Mouse (Mus musculus): ENCODE measurements around the gene Cd81.

The Cd81 gene

DNA sequence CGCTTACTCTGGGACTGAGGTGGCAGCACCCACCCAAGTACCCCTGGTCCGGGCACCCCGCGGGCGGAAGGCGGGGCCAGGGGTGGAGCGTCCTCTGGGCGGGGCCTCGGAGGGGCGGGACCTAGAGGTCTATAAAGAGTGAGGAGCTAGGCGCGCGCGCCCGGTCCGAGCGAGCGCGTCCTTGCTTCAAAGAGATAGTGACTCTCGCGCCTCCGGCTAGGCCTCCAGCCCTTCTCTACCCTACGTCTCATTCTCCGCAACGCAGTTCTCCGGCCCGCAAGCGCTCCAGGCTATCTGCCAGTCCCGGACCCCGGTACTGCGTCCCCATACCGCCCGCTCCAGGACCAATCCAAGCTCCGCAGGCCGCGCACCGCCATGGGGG, at the start of gene Cd81:
Cd81 (plus strand) TSS at position 114 of the 382 bp plus-strand sequence.
- peak; percentile 93 for DNase-seq

DNA sequence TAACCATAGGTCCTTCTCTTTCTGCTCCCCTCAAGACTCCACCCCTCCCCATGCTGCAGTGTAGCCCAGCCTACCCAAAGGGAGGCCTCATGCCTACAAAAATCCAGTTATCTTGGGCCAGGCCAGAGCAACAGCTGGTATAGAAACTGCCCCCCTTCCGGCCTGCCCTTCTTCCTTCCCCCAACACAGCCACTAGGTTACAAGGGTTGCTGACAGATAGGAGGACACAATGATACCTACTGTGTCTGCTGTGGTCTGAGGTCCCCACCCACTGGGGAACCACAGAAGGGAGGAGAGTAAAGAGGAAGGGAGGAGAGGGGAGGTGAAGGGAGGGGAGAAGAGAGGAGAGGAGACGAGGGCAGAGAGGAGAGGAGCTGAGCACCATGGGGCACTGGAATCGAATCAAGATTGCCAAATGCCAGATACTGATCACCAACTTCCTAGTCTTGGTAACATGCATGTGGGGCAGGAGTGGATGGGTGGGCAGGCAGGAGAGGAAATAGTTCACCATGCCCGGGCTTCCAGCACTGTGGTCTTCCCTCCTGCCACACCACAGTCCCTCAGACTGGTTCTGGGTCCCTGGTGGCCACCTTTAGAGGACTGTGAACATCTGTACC, 47.7 kb upstream of the Cd81 start, which contains the start of gene Tspan32:
Tspan32 (plus strand) TSS at position 320 of the 617 bp plus-strand sequence.
- DNase-seq, result no peak

DNA sequence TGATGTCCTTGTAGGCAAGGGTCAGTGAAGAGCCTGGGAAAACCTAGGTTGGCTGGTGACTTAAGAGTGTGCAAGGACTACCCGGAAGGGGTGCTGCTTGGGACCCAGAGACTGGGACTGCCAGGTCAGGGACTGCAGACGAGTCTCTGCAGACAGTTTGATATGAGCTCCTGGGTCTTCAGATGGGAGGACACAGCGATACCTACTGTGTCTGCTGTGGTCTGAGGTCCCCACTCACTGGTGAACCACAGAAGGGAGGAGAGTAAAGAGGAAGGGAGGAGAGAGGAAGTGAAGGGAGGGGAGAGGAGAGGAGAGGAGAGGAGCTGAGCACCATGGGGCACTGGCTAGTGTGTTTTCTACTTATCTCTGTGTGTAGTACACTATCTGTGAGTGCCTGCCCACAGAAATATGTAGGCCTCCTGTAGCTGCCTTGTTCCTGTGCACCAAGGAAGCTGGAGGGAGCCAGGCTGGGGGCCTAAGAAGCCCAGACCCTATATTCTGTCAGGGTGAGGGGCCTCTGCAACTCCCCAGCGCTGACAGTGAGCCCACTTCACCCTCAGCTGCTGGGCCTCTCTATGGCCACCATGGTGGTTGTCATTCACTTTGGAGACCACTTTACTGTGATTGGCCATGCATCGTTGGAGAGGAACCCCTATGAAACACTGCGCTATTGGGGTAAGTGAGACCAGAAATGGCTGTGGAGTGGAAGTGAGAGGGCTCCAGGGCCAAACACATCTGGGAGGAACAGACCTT, 47.0 kb upstream of the Cd81 start:
- no peak for DNase-seq

DNA sequence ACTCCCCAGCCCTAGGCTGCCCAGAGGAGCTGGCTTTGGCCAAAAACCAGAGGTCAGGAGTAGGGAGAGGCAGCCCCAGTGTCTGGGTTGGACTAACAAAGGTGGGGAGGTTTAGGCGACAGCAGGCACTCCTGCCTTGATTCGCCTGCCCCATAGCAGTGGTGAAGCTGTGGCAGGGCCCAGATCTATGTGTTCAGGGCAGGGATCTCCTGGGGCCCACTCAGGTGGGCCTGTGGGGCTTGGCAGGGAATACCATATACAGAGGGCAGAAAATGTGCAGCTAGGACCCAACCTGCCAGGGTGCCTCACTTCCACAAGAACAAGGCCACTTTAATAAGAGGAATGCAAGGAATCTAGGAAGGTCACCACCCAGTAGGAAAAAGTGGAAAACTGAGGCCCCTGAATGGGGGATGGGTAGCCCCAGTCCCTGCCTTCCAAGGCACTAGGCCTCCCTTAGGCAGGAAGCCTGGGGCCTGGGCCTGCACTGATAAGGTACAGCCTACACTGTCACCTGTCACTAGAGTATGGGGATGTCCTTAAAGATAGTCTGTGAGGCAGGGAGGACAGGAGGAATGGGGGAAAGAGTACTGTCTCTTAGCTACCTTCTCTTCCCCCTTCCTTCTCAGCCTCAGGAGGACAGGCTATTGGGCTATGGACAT, 46.3 kb upstream of the Cd81 start:
- DNase-seq, result no peak

DNA sequence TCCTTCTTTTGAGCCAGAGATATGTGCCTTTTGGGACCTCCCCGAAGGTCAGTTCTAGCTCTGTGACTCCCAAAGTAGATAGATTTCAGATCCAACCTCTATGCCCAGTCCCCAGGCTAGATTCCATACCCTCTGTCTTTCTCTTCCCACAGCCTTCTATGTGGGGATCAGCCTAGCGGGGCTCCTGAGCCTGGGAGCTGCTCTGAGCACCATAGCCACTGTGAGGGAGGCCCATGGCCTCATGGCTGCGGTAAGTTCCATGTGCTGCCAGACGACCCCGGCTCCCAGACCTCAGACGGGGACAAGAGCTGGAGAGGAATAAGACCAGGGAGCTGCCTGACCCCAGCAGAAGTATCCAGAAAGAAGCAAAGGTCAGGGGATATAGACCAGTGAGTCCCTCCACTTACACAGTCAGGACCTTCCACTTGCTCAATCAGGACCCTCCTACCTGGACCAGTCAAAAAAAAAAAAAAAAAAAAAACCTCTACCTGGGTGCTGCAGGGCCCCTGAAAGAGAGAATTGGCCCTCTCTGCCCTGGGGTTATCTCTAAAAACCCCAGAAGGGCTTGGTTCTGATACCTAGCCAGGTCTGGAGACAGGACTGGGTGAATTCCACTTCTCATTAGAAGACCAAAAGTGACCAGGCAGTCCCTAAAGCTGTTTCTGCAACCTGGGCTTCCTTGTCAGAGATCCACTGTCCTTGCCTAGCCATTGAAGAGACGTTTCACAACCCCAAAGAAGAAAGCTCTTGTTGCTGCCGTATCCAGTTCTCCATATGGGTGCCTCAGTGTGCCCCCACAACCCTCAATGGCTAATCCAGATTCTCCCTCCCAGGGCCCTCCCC, 45.6 kb upstream of the Cd81 start:
- no peak for DNase-seq

DNA sequence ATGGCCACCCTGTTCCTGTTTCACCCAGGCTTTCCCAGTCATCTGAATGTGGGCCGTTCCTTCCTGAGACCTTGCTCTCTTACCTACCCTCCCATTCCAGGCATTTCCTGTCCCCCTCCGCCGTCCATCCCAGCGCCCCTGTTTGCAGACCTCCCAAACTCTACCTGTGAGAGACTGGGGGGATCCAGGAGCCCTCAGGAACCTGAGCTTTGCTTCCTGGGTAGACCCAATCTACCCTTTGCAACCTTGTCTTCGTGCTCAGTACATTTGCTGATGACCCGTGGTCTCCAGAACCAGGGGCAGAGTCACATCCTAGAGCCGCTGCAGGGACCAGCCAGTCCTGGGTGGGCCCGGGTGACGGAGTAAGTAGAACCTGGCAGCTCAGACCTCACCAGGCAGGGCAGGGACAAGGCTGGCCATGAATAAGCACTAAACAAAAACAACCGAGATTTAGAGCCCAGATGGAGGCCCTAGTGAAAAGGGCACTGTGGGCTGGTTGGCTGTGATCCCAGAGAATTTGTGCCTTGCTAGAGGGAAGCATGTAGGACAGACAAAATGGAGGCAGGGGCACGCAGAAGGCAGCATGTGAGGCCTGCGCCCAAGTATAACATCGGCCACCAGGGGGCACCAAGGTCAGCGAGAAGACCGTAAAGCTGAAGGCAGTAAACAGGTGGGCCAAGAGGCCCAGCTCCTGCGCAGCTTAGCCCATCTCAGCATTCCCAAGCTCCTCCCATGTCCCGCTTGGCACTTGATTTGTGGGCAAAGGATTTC, 44.8 kb upstream of the Cd81 start:
- DNase-seq, result peak; percentile 95

DNA sequence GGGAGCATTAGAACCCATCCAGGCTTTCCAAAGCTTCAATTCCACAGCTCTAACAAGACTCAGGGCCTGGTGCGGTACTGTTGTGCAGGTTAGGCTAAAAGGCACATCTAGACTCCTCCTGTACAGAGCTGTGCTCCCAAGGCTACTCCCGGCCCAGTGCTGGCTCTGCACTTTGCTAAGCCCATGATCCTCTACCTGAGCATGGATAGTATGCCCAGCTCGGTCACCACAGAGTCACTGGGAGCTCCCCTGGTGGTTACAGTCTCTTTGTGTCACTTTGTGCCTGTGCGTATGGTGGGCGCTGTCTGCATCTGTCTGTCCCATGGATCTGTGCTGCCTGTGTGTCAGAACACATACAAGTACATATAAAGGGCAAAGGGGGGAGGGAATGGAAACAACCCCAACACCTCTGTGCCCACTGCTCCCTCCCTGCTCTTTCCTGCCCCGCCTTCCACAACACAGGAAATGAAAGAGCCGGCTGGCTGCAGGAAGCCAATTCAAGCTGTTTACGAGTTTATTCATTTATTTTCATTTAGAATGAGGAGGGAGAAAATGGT, 44.1 kb upstream of the Cd81 start:
- peak; percentile 81 for DNase-seq

DNA sequence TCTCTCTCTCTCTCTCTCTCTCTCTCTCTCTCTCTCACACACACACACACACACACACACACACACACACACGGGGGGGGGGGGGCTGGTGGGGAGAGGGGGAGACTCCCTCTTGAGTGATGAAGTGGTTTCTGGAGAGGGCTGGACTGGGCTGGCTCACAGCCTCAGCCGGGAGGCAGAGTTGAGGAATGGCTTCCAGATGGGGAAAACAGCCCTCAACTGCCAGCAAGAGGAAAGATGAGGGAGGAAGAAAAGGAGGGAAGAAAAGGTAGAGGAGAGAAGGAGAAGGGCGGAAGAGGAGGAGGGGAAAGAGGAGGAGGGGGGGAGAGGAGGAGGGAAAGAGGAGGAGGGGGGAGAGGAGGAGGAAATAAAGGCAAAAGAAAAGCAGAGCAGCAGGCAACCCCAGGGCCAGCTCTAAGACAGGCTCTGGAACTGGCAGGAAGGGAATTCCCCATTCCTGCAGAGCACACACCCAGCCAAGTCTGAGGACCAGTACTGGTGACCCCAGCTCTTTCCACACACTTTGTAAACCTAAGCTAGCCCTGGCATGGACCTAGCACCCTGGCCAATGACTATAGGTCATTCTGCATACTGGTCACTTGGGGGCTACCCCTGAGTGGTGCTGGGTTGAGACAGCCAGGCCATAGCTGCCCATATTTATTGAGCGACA, 43.4 kb upstream of the Cd81 start:
- peak; percentile 58 for DNase-seq

DNA sequence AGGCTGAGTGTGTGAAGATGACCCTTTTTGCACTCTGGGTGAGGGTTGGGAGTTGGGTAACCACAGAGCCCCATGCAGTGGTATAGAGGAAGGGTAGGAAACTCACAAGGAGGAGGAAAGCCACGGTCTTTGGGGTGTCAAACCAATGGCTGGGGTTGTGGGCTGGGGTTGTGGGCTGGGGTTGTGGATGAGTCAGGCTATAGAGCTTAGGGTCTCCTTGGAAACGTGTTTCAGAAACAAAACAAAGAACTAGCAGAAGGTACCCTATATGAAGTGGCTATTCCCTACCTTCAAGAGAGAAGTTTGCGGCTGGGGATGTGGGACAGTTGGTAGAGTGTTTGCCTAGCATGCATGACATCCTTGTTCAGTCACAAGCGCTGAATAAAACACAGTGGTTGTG, 42.5 kb upstream of the Cd81 start:
- no peak for DNase-seq

DNA sequence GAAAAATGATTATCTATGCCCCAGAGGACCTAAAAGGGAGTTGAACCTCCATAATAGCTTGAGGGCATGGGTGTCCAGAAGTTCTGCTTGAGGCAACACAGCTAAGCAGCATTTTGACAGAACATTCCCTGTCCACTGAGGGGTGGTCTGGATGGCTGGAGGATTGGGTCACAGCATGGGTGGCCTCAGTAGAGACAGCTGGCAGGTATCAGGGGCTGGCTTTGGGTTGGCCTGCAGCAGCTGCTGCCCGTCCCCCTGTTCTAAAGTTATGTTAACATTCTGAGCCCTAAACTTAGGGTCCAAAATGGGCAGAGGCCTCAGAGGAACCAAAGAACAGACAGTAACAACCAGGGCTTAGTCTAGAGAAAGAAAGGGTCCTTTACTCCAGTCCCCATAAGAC, 41.3 kb upstream of the Cd81 start:
- DNase-seq, result no peak

DNA sequence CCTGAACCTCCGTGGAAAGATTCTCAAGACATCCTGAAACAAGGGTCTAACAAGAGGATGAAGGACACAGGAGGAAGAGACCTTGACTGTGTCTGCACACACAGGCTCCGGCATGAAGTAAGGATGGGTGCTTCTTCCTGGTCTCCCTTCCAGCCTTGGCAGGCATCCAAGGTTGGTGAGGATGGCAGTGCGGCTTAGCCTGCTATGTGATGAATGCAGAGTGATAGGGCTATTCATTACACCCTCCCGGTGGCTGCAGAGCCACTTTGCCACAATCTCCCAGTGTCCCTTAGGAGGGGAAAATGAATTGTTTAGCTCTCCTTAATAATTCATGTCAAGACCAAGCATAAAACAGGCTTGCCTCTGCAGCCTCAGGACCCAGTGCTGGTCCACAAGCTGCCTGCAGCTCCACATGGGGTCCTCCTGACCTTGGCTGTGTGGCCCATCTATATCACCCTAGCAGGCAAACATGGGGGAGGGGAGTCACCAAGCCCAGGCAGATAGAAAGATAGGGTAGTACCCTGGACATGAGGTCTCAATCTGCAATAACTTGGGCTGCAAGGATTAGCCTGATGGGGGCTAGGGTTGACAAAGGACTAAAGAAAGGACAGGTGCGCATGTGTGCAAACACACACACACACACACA, 40.2 kb upstream of the Cd81 start:
- peak; percentile 35 for DNase-seq

DNA sequence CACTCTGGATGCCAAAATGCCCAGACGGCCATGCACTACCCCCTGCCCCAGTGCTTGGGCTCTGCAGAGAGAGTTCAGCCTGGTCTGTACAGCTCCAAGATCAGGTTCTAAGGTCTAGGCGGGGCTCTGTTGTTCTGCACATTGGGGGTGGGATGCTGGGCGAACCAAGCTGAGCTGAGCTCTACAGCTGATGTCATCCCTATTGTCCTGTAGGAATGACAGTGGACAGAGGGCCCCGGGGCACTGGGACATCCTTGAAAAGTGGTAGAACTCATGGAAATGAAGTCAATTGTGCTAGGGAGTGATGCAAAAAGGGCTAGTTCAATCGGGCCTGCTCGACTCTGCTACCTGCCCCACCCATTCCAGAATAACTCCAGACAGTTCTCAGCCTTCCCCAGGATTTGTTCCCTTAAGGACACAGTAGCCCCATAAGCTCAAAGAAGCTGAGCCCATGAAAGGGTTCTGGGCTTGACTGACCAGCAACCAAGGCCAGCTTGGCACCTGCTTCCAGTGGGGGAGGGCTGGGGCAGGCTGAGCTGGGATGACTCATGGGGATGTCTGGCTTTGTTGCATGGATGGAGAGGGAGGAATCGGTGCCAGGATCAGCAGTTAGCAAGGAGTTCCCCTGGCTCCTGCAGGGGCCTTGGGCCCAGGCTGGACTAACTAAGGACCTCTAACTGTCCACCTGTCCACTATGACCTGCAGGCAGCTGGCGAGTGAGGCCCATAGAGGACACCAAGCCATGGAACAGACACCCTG, 38.9 kb upstream of the Cd81 start:
- peak; percentile 43 for DNase-seq

DNA sequence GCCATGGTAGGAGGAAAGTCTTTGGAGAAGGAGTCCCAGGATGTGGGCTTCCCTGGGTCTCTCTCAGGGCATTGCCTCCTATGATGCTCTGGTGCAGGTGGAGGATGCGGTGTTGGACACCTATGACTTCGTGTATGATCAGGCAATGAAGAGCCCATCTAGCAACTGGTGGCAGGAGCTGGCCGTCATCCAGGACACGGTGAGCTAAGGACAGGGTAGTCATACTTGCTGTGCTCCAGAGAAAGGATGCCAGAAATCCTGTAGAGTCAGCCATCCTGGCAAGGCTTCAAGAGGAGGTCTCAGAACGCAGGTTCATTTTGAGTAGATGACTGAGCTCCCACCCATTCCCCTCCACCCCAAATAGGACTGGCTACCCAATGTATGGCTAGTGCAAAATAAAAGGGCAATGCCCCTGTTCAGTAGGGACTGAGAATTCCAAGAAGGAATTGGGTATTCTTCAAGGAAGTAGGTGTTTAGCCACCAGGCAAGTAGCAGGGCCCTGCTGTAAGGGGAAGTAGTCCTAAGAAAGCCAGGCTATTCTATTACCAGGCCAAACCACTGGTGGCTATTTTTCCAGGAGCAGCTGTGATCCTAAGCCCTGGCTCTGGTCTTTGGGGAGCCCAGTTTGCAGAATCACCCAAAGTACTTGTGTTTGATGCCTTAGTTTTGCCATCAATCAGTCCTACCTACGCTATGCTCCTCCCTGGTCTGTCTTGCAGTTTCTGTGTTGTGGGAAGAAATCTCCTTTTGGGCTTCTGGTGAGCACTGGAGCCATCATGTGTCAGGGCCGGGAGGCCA, 37.5 kb upstream of the Cd81 start:
- peak; percentile 21 for DNase-seq

DNA sequence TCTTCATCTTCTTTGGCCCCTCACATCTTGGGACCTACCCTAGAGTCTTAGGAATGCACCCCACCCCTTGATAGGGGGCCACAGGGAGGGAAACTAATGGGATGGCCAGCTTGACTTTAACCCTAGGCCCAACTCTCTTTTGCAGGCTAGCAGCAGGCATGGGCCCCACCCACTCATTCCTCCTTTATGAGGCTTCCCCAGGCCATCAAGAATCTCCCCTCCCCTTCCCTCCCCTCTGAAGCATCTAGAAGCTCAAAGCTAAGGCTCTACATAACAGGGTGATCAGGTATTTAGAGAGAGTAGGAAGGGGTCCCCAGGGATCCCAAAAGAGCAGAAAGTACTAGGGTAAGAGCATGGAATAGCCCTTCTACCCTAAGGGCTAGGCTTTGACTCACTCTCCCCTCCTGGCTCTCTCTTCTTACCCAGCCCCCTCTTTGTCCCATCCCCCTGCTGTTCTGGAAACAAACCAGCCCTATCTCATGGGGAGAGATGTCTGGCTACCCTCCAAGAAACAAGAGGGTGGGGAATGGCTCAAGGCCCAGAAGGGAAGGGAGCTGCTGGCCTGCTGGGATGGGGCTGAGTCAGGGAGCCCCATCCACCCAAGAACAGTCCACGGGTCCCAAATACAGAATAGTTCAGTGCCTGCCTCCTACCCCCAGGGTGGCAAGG, 36.6 kb upstream of the Cd81 start:
- peak; percentile 88 for DNase-seq

DNA sequence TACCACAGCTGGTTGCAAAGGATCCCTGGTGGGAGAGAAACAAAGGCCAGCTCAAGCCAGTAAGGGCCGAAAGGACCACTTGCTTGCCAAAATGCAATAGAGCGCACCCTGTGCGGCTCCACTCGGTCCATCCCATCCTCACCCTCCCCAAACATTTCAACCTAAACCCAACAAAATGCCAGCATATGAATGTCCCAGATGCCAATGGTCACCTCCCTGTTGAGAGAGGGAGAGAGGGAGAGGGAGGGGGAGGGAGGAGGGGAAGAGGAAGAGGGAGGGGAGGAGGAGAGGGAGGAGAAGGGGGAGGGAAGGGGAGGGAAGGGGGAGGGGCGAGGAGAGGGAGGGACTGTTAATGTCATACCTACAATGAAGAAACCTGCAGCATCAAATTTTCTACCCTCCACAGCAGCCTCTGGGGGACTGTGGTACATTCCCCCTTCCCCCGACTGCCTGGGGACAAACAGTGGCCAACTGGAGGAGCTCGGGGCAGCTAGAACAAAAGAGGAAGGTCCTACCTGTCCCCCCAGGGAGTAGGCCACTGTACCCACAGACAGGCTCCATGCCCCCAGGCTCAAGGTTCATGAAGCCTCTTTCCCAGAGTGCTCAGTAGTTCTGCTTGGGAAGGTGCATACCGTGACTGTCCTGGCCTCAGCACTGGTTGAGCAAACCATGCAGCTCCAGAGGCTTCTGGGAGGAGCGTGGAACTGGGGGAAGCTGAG, 36.0 kb upstream of the Cd81 start:
- peak; percentile 19 for DNase-seq

DNA sequence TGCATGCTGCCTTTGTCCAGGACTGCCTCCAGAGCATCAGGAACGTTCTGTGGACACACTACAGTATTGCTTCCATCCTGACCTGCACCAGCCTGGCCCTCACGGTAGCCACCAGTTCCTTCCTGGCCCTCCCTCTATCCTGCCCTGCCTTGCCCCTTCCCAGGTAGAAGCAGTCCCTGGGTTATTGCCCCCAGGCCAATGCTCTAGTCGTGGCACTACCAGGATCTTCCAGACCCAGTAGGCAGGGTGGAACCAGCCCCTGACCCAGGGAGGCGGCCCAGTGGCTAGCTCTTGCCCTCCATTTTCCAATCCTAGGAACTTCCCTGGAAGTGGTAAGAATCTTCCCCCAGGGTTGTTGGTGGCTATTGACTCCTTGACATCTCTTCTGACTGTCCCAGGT, 35.4 kb upstream of the Cd81 start:
- DNase-seq, result no peak

DNA sequence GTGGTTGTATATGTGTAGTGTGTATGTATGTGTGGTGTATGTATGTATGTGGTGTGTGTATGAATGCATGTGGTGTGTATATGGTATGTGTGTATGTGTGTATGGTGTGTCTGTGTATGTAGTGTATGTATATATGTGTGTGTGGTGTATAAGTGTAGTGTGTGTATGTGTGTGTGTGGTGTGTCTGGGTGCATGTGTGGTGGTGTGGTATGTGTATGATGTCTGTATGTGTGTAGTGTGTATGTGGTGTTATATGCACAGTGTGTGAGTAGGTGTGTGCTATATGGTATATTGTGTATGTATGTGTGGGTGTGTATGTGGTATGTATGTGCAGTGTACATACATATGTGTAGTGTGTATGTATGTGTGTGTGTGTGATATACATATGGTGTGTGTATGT, 32.5 kb upstream of the Cd81 start:
- DNase-seq, result no peak

DNA sequence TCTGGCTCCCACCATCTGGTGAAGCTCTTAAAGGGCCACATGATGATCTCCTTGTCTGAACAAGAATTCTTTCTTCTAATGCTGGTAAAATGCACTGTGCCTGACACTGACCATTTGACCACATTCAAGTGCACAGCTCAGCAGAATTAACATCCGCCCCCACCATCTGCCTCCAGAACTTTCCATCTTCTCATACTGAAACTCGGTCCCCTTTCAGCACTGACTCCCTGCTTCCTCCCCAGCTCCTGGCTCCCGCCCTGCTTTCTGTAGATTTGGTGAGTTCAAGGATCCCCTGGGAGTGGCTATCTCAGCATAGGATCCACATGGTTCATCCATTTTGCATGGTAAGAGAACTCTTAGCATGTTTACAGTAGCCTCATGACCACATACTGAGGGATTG, 31.8 kb upstream of the Cd81 start:
- DNase-seq, result no peak

Data from kidney, postnatal 14 days (tissue).